Mouse (Mus musculus): ENCODE measurements around the gene Mfn1. TPM values are rescaled to one million over a fixed set of nuclear protein-coding genes. Genes with fewer than 3 reads are reported as not detected.

Mfn1 gene
- total and polyA plus RNA-seq, 3 experiments: 16.6 to 27.4 (median 25.6) TPM

DNA sequence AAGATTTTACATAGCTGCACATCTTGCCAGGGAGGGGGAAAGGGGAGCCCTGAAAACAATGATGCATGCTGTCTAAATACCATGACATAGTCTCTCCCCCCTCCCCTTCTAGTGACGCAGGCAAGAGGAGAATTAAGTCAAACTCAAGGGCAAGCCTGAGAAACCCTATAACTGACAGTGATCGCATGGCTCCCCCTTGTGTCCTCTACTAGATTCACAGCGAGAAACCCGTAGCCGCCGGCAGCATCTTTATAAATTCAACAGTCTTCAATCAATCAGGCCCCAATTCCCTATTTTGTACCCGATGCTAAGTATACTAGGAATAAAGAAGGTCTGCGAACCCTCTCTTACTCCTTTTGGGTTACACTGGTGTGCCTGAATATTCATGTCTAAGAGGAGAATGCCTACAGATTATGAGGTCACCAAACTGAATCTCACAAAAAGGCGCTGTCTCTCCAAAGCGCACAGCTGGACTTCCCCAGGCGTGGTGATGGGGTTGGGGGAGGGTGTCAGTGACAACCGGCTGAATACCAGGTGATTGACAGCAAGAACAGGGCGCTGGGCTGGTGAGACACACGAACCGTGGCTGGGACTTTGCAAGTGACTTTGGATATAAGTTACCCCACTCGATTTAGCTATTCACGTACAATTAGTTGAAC, 20.5 kb upstream of the Mfn1 start (continued):
- peak; percentile 96 for TF ChIP-seq ETS1 (conservative IDR thresholded peaks at IDR 0.05; ENCODE audit: low read depth, low read length)
- no peak for TF ChIP-seq CHD1 (IDR thresholded peaks at IDR 0.05; ENCODE audit: low read depth, low read length)
- TF ChIP-seq MYC (IDR thresholded peaks at IDR 0.05; ENCODE audit: low read depth, low read length): peak; percentile 84
- TF ChIP-seq USF1 (IDR thresholded peaks at IDR 0.05; ENCODE audit: low read depth, low read length): no peak
- TF ChIP-seq MXI1 (IDR thresholded peaks at IDR 0.05; ENCODE audit: low read depth, low read length): peak; percentile 77
- TF ChIP-seq RAD21 (IDR thresholded peaks at IDR 0.05; ENCODE audit: low read depth, low read length): no peak; the same call in none of the 2 replicates
- TF ChIP-seq CHD2 (IDR thresholded peaks at IDR 0.05; ENCODE audit: low read length): peak; percentile 87
- TF ChIP-seq TBP (conservative IDR thresholded peaks at IDR 0.05; ENCODE audit: low read depth, low read length): no peak
- no peak for TF ChIP-seq GABPA (IDR thresholded peaks at IDR 0.05; ENCODE audit: insufficient replicate concordance, low read depth, low read length)

DNA sequence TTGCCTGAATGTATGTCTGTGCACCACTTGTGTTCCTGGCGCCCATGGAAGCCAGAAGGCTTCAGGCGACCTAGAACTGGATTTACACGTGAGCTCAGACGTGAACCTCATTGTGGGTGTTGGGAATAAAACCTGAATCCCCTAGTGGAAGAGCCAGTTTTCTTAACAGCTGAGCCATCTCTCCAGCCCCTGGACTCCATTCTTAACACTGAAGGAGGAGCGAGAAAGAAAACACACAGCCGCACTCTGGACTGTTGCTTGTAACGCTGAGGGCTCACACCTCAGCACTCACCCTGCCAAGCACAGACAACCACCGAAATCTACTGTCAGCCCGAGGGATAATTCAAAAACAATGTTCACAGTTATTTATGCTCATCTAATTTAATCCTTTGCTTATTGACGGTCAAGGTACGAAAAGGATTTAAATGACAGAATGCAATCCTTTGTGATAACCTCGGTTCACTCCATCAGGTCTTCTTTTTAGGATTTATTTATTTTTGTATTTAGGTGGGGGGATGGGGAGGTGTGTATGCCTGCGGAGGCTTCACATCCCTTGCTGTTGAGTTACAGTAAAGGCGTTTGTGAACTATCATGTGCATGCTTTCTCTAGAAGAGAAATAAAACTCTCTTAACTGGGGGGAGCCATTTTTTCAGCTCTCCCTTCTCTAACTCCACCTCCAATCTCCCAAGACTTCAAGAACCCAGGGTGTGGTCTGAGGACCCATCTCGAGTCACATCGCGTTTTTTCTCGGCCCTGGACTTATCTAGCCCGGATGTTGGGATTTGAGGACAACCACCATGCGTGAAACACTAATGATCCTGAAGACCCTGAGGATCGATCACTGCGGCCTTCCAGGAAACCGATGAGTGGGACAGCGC, 19.5 kb upstream of the Mfn1 start, which contains the start of gene Zfp639:
Gene Zfp639, plus strand, starts transcription at position 764 of the 879 bp plus-strand sequence.
- dilution Hi-C loops (cut with MboI; ENCODE audit: extremely low pct_ligation_motif_present, extremely low pct_unique_long_range_greater_than_20kb, low sequenced_read_pairs): no loop called here
- TF ChIP-seq MAFK (IDR thresholded peaks at IDR 0.05; ENCODE audit: insufficient replicate concordance, low read length) (no peak), MYC (IDR thresholded peaks at IDR 0.05; ENCODE audit: low read depth, low read length) (peak; percentile 64; the same call in 1 of the 2 replicates), E2F4 (IDR thresholded peaks at IDR 0.05; ENCODE audit: insufficient replicate concordance, low read depth, low read length) (no peak), HCFC1 (IDR thresholded peaks at IDR 0.05; ENCODE audit: low read depth, low read length) (no peak; the same call in 1 of the 2 replicates), ETS1 (conservative IDR thresholded peaks at IDR 0.05; ENCODE audit: low read depth, low read length) (peak; percentile 14; the same call in 1 of the 2 replicates), ZNF384 (IDR thresholded peaks at IDR 0.05; ENCODE audit: low read depth, low read length) (peak; percentile 38; the same call in 1 of the 2 replicates), MAZ (IDR thresholded peaks at IDR 0.05; ENCODE audit: low read depth, low read length) (0 out of 2 replicates have a peak, but pooled peaks have one; percentile 29), RCOR1 (conservative IDR thresholded peaks at IDR 0.05; ENCODE audit: low read depth, low read length) (no peak), ZKSCAN1 (IDR thresholded peaks at IDR 0.05; ENCODE audit: borderline replicate concordance, low read depth, low read length) (no peak), IRF4 (IDR thresholded peaks at IDR 0.05; ENCODE audit: low read depth, low read length) (no peak; the same call in 1 of the 2 replicates), UBTF (IDR thresholded peaks at IDR 0.05; ENCODE audit: low read depth, low read length) (no peak), POLR2AphosphoS2 (IDR thresholded peaks at IDR 0.05; ENCODE audit: low read depth, low read length) (no peak), KAT2A (IDR thresholded peaks at IDR 0.05; ENCODE audit: insufficient replicate concordance, low read length) (no peak), CHD2 (IDR thresholded peaks at IDR 0.05; ENCODE audit: low read length) (peak; percentile 27; the same call in 1 of the 2 replicates), MXI1 (IDR thresholded peaks at IDR 0.05; ENCODE audit: low read depth, low read length) (peak; percentile 43), USF2 (conservative IDR thresholded peaks at IDR 0.05; ENCODE audit: low read depth, low read length) (no peak), JUN (IDR thresholded peaks at IDR 0.05; ENCODE audit: insufficient read depth, low read depth, low read length) (no peak), CHD1 (IDR thresholded peaks at IDR 0.05; ENCODE audit: low read depth, low read length) (no peak), RAD21 (IDR thresholded peaks at IDR 0.05; ENCODE audit: low read depth, low read length) (no peak), SIN3A (IDR thresholded peaks at IDR 0.05; ENCODE audit: low read length) (peak; percentile 12; the same call in 1 of the 2 replicates), TBP (conservative IDR thresholded peaks at IDR 0.05; ENCODE audit: low read depth, low read length) (0 out of 2 replicates have a peak, but pooled peaks have one; percentile 6), EP300 (IDR thresholded peaks at IDR 0.05; ENCODE audit: low read length) (peak; percentile 43; the same call in 1 of the 2 replicates), NRF1 (IDR thresholded peaks at IDR 0.05; ENCODE audit: low read depth, low read length) (no peak), NELFE (IDR thresholded peaks at IDR 0.05; ENCODE audit: low read depth, low read length) (no peak), ZMIZ1 (IDR thresholded peaks at IDR 0.05; ENCODE audit: low read depth, low read length) (no peak; the same call in 1 of the 2 replicates), GABPA (IDR thresholded peaks at IDR 0.05; ENCODE audit: insufficient replicate concordance, low read depth, low read length) (no peak), ZC3H11A (IDR thresholded peaks at IDR 0.05; ENCODE audit: low read depth, low read length) (no peak), JUND (conservative IDR thresholded peaks at IDR 0.05; ENCODE audit: low read depth, low read length) (no peak), USF1 (IDR thresholded peaks at IDR 0.05; ENCODE audit: low read depth, low read length) (no peak), TCF12 (IDR thresholded peaks at IDR 0.05; ENCODE audit: low read depth, low read length) (no peak)

More for the DNA sequence above, 19.5 kb upstream of the Mfn1 start, which contains the start of gene Zfp639:
- peaks cover 0 to 22% of the 10 kb centered on the region in 2 experiments for H3K36me3 ChIP-seq (replicated peaks in 1 of 2; ENCODE audit: control insufficient read depth in 1 of 2, insufficient read depth in 1 of 2, low read length in 1 of 2)
- peak within 1 kb of the TSS; percentile 61 for H3K27ac ChIP-seq (ENCODE audit: insufficient read depth, low read depth)
- in situ Hi-C loops (cut with MboI; ENCODE audit: low pct_ligation_motif_present, low pct_unique_long_range_greater_than_20kb, low sequenced_read_pairs): loop anchor here (10.0 to 25.0 kb wide), 2 partner anchors 175 to 722 kb away; no protein-coding TSS in a partner anchor
- peak within 1 kb of the TSS; percentile 86 for H3K4me2 ChIP-seq (ENCODE audit: insufficient read depth, low read depth, poor library complexity, severe bottlenecking)
- peak; percentile 32 for DNase-seq (ENCODE audit: extremely low read depth)
- peak within 1 kb of the TSS; percentile 75 to 93 (median 78) for H3K4me3 ChIP-seq (replicated peaks in 1 of 3; ENCODE audit: low read depth in 2 of 3, low read length in 2 of 3, poor library complexity in 1 of 3)
- H3K9me3 ChIP-seq (replicated peaks; ENCODE audit: low read length): no peaks in the 10 kb centered on the region
- H3K79me2 ChIP-seq (replicated peaks; ENCODE audit: control insufficient read depth, extremely low read depth, insufficient read depth, poor library complexity, severe bottlenecking): peaks cover 22% of the 10 kb centered on the region
- H3K4me1 ChIP-seq (ENCODE audit: control insufficient read depth in 1 of 2, insufficient read depth in 2 of 2): peaks cover 3 to 30% of the 10 kb centered on the region in 2 experiments
- no peaks in the 10 kb centered on the region for H3K27me3 ChIP-seq (replicated peaks)
- peak within 1 kb of the TSS; percentile 79 for H3K9ac ChIP-seq (ENCODE audit: insufficient read depth, low read depth)

Data from CH12.LX (cell line).